Mouse (Mus musculus) adrenal gland, postnatal 36 days (tissue): ENCODE data around the gene Fbxw7. TPM values are rescaled to one million over a fixed set of nuclear protein-coding genes. Genes with fewer than 3 reads are reported as not detected.
"Not testable (repeated sequence)": the region's sequence is repeated elsewhere in the genome, so short reads cannot be mapped to it uniquely, and the experiment has no call there.

Experiments
- DNase-seq, 2 experiments: peaks; one replicate each; pipeline ENCODE4 v3.0.0; 2021; ENCODE audit warnings: mixed read lengths in 1 of 2
- total RNA-seq, 2 experiments: library from RNA; stranded (reverse); gene quantifications; 2 replicates each; pipeline ENCODE4 v1.2.3; 2021

Fbxw7 gene
- total RNA-seq, 2 experiments from 2014 or later: 15.2 to 18.6 TPM

- DNase-seq: no peak
Measured at GRCm38 (mm10) chr3:84826938-84827337, 11.9 kb downstream of the Fbxw7 start.

GRCm38 (mm10) chr3:84827617-84828016 lies 12.5 kb downstream of the Fbxw7 start:
- DNase-seq: no peak

GRCm38 (mm10) chr3:84829366-84829765 lies 14.3 kb downstream of the Fbxw7 start:
- DNase-seq: no peak

- no peak for DNase-seq
Measured at GRCm38 (mm10) chr3:84836029-84836428, 21.0 kb downstream of the Fbxw7 start.

GRCm38 (mm10) chr3:84837984-84838383 lies 22.9 kb downstream of the Fbxw7 start:
- no peak for DNase-seq

- no peak for DNase-seq
Measured at GRCm38 (mm10) chr3:84839499-84839898, 24.4 kb downstream of the Fbxw7 start.

GRCm38 (mm10) chr3:84841271-84841670 lies 26.2 kb downstream of the Fbxw7 start:
- no peak for DNase-seq

- no peak for DNase-seq
Measured at GRCm38 (mm10) chr3:84842793-84843192, 27.7 kb downstream of the Fbxw7 start.

GRCm38 (mm10) chr3:84843594-84843993 lies 28.5 kb downstream of the Fbxw7 start:
- peak; percentile 15 to 73 for DNase-seq

- peak in 1 of 2 experiments; percentile 10 for DNase-seq
Measured at GRCm38 (mm10) chr3:84848798-84849197, 33.7 kb downstream of the Fbxw7 start.

- DNase-seq: no peak
Measured at GRCm38 (mm10) chr3:84850418-84850817, 35.4 kb downstream of the Fbxw7 start.

- no peak for DNase-seq
Measured at GRCm38 (mm10) chr3:84851801-84852200, 36.7 kb downstream of the Fbxw7 start.

GRCm38 (mm10) chr3:84852877-84853276 lies 37.8 kb downstream of the Fbxw7 start:
- peak; percentile 18 to 46 for DNase-seq

- DNase-seq: no peak
Measured at GRCm38 (mm10) chr3:84854440-84854839, 39.4 kb downstream of the Fbxw7 start.

GRCm38 (mm10) chr3:84860669-84861068 lies 45.6 kb downstream of the Fbxw7 start:
- no peak for DNase-seq

GRCm38 (mm10) chr3:84861817-84862216 lies 46.7 kb downstream of the Fbxw7 start:
- not testable (repeated sequence) for DNase-seq

- no peak for DNase-seq
Measured at GRCm38 (mm10) chr3:84865684-84866083, 50.6 kb downstream of the Fbxw7 start.

- no peak for DNase-seq
Measured at GRCm38 (mm10) chr3:84866866-84867265, 51.8 kb downstream of the Fbxw7 start.

- peak in 1 of 2 experiments; percentile 6 for DNase-seq
Measured at GRCm38 (mm10) chr3:84867434-84867975, 52.4 kb downstream of the Fbxw7 start.

GRCm38 (mm10) chr3:84867991-84868390 lies 52.9 kb downstream of the Fbxw7 start:
- DNase-seq: no peak

- no peak for DNase-seq
Measured at GRCm38 (mm10) chr3:84870126-84870525, 55.1 kb downstream of the Fbxw7 start.

- DNase-seq: no peak
Measured at GRCm38 (mm10) chr3:84875306-84875705, 60.2 kb downstream of the Fbxw7 start.

GRCm38 (mm10) chr3:84876211-84876610 lies 61.1 kb downstream of the Fbxw7 start:
- no peak for DNase-seq

- DNase-seq: peak; percentile 2 to 5
Measured at GRCm38 (mm10) chr3:84883817-84884483, 68.9 kb downstream of the Fbxw7 start.
